Mouse (Mus musculus): ENCODE measurements at regions not wholly inside any gene's neighbourhood (a gene's known extent, or its start where the extent isn't known, plus 50 kb on each side); places are given as distances from the start of the nearest gene placed in this dataset.

GRCm38 (mm10) chr10:34904692-34905091 is 421.5 kb downstream of the Frk start:
- Histone ChIP-seq H3K4me2 (ENCODE audit: low read depth, severe bottlenecking) (no peak overlapping the region), H3K36me3 (ENCODE audit: control insufficient read depth, insufficient read depth, low read length) (no peaks in the 10 kb centered on the region), H3K4me1 (ENCODE audit: control insufficient read depth, insufficient read depth, low read length) (no peaks in the 10 kb centered on the region), H3K27me3 (ENCODE audit: control insufficient read depth, insufficient read depth, low read length) (no peaks in the 10 kb centered on the region), H3K9ac (ENCODE audit: low read length) (no peak overlapping the region), H3K27ac (replicated peaks; ENCODE audit: low read depth, low read length) (no peak overlapping the region), H3K4me3 (ENCODE audit: low read depth, low read length) (no peak overlapping the region), H3K9me3 (ENCODE audit: control insufficient read depth, low read length) (no peaks in the 10 kb centered on the region)
- DNase-seq (ENCODE audit: low spot score) (no peak), ATAC-seq (ENCODE audit: insufficient number of reproducible peaks, low FRiP score, low TSS enrichment, low read depth) (no peak)
- WGBS, result 87% methylated on average over 2 of the region's 2 CpGs

- no peak overlapping the region for H3K4me3 ChIP-seq (ENCODE audit: low read depth, low read length)
- H3K9ac ChIP-seq (ENCODE audit: low read length), result no peak overlapping the region
- no peaks in the 10 kb centered on the region for H3K27me3 ChIP-seq (ENCODE audit: control insufficient read depth, insufficient read depth, low read length)
- no peaks in the 10 kb centered on the region for H3K36me3 ChIP-seq (ENCODE audit: control insufficient read depth, insufficient read depth, low read length)
- no peak for DNase-seq (ENCODE audit: low spot score)
- 95% methylated on average over 2 of the region's 2 CpGs for WGBS
- no peaks in the 10 kb centered on the region for H3K4me1 ChIP-seq (ENCODE audit: control insufficient read depth, insufficient read depth, low read length)
- no peak for ATAC-seq (ENCODE audit: insufficient number of reproducible peaks, low FRiP score, low TSS enrichment, low read depth)
- no peaks in the 10 kb centered on the region for H3K9me3 ChIP-seq (ENCODE audit: control insufficient read depth, low read length)
- H3K27ac ChIP-seq (replicated peaks; ENCODE audit: low read depth, low read length), result no peak overlapping the region
- H3K4me2 ChIP-seq (ENCODE audit: low read depth, severe bottlenecking), result no peak overlapping the region
Measured at GRCm38 (mm10) chr10:34912153-34912723, 429.0 kb downstream of the Frk start.

Data from limb, embryonic 11.5 days (tissue).